In the genomic region with DNA sequence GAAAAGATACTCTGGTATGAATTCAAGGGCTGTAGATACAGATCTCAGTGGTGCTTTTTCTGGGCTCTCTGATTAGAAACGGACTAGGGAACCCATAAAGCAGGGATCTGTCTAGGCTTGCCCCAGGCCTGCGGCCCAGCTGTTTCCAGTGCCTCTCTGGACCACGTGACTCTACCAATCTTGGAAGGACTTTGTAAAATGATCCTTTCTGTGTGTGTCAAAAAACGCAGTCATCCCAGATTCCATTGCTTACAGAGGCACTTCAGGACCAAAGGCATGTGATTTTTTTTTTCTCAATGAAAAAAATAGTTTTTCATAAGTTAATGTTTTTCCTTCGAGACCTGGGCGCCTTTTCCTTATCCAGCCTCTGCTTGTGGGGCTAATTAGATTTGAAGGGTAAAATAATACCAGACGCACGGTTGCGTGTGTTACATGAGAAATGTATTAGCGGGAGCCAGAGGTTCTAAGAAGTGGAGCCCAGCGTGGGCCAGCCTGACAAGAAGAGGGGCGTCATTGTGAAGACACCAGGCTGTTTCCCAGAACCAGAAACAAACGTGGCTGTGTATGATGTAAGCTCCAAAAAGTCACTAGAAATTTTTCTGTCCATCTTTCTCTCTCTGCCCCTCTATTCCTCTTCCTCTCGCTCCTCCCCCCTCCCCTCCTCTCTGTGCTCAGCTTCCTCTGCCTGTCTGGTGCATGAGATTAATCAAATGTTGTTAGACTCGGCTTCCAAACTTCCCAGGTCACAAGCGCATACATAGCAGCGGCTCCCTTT, we compare ENCODE assay signal across 10 mouse cellular contexts. TPM values are rescaled to one million over a fixed set of nuclear protein-coding genes. Genes with fewer than 3 reads are reported as not detected.
DNase-seq lines count a peak whose midpoint lies in the region; ATAC-seq and TF ChIP-seq lines count a peak whose summit lies in the region.
"Had no signal": no experiment of that assay in that cellular context is flagged by ENCODE, and none has a peak within 500 bp of the region (broad histone marks: within the 10 kb centered on the region; RNA-seq: fewer than 3 reads in every experiment).

No protein-coding gene starts in this region.

- peaks cover 66% of the 10 kb centered on the region for H3K4me1 ChIP-seq in heart, embryonic 13.5 days
- H3K4me1 ChIP-seq in limb, embryonic 12.5 days (replicated peaks): peaks cover 49% of the 10 kb centered on the region

- H3K9me3 ChIP-seq in heart, embryonic 13.5 days: no peaks in the 10 kb centered on the region
- no peaks in the 10 kb centered on the region for H3K9me3 ChIP-seq in limb, embryonic 12.5 days

- peak overlapping the region; percentile 38 for H3K9ac ChIP-seq in heart, embryonic 13.5 days
- no peak overlapping the region for H3K9ac ChIP-seq in limb, embryonic 12.5 days (replicated peaks)

- no peak for ATAC-seq in heart, embryonic 13.5 days (ENCODE audit: extremely low read depth, insufficient number of reproducible peaks, low FRiP score, low TSS enrichment)
- peak; percentile 72 for ATAC-seq in limb, embryonic 12.5 days (ENCODE audit: insufficient number of reproducible peaks, insufficient read depth, low FRiP score, low TSS enrichment, low read depth)
- ATAC-seq: midbrain, embryonic 16.5 days had no signal

- H3K4me3 ChIP-seq in gastrocnemius, adult 2 months: peak overlapping the region; percentile 13
- no peak overlapping the region; the same call in 1 of the 2 replicates for H3K4me3 ChIP-seq in heart, embryonic 13.5 days
- peak overlapping the region; percentile 18 for H3K4me3 ChIP-seq in limb, embryonic 12.5 days (replicated peaks)

- DNase-seq in gastrocnemius, adult 2 months: peak; percentile 34
- DNase-seq in gastrocnemius, postnatal 10 days: no peak
- DNase-seq in NIH3T3 (ENCODE audit: low read depth) (peak; percentile 84), liver (no peak)
- no peak for DNase-seq in left cerebral cortex, adult 11 months (ENCODE audit: low spot score)
- DNase-seq in right cerebral cortex, adult 18-20 months: no peak
- DNase-seq: right cerebral cortex, postnatal 4 days had no signal

- H3K4me2 ChIP-seq in heart, embryonic 13.5 days: peak overlapping the region; percentile 40
- H3K4me2 ChIP-seq in limb, embryonic 12.5 days: peak overlapping the region; percentile 47

- H3K27me3 ChIP-seq in heart, embryonic 13.5 days (replicated peaks): no peaks in the 10 kb centered on the region
- peaks cover 3% of the 10 kb centered on the region; the same call in 1 of the 2 replicates for H3K27me3 ChIP-seq in limb, embryonic 12.5 days

- 47% methylated on average over 17 of the region's 17 CpGs for WGBS in heart, embryonic 13.5 days
- 7% methylated on average over 17 of the region's 17 CpGs for WGBS in limb, embryonic 12.5 days

- no peak for TF ChIP-seq CTCF in gastrocnemius, adult 2 months (IDR thresholded peaks at IDR 0.05)

- intact Hi-C loops in gastrocnemius, adult 2 months (cut with DNase I): no loop called here

- H3K36me3 ChIP-seq in heart, embryonic 13.5 days: peaks cover 4% of the 10 kb centered on the region; the same call in 1 of the 2 replicates
- no peaks in the 10 kb centered on the region for H3K36me3 ChIP-seq in limb, embryonic 12.5 days

- H3K27ac ChIP-seq in gastrocnemius, adult 2 months: peak overlapping the region; percentile 32
- peak overlapping the region; percentile 77 for H3K27ac ChIP-seq in heart, embryonic 13.5 days (replicated peaks)
- peak overlapping the region; percentile 76 for H3K27ac ChIP-seq in limb, embryonic 12.5 days

RNA-seq across cellular contexts. Expression of gene Pakap, which starts 43.5 kb away (rescaled TPM):
- 1 to 10 TPM; 4.9 to 7.0 TPM for total RNA-seq in gastrocnemius, adult 2 months (2021)
- 10 to 100 TPM; 15.2 to 16.5 TPM for total RNA-seq in gastrocnemius, postnatal 10 days (2021)
- 49.3 and 52.6 TPM in 2 replicates for polyA plus RNA-seq in heart, embryonic 13.5 days (2015; fragmentation: Nextera tagmentation; extraction: Ambion mirVana)
- polyA plus RNA-seq in limb, embryonic 12.5 days (2016; fragmentation: Nextera tagmentation; extraction: Ambion mirVana): 40.4 and 45.8 TPM in 2 replicates

Comparison
In these comparisons a context has a peak if more than half of its experiments do, and no peak if none do; other contexts are left out.
1. DNase-seq: peak in gastrocnemius, adult 2 months (single experiment) and NIH3T3 (single experiment); none in gastrocnemius, postnatal 10 days (single experiment), left cerebral cortex, adult 11 months (single experiment), liver (single experiment) and right cerebral cortex, adult 18-20 months (single experiment).
2. Peak in every context shown above with its lines, with median percentiles within 50 percentile points of each other: H3K27ac ChIP-seq.